Mouse (Mus musculus): ENCODE results near the gene Slc36a2. TPM values are rescaled to one million over a fixed set of nuclear protein-coding genes. Genes with fewer than 3 reads are reported as not detected.
A peak's percentile ranks its signal among the peaks of the same experiment; 100 is the strongest.

Slc36a2 gene
- total and polyA plus RNA-seq, 3 experiments = not detected

DNA sequence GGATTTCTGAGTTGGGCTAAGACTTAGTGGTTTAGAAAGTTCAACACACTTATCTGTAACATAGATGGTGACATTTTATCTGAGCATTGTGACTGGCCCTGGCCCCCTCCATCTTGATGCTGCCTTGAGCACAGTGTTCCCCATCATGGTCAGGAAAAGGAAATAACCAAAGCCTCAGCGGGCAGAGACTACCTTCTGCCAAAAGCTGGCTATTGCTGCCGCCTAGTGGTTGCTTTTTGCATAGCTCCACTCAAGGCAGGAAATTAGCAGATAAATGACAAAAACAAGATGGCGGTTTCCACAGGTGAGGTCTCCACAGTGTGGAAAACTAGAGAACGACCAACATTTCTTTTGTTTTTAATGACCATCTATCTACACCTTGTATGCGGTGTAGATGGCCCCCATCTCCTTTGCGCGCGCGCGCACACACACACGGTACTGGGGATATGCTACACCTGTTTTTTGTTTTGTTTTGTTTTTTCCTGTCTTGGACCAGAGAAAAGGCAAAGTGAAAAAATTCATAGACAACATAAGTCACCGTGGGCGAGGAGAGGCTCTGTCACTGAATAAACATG is 26.0 kb downstream of the Slc36a2 start (continued):
- no peak; the same call in 1 of the 2 replicates for TF ChIP-seq ELF1 (IDR thresholded peaks at IDR 0.05; ENCODE audit: low read depth, low read length)
- no peak for TF ChIP-seq TAL1 (IDR thresholded peaks at IDR 0.05; ENCODE audit: low read length)
- no peak for TF ChIP-seq NELFE (IDR thresholded peaks at IDR 0.05; ENCODE audit: low read depth, low read length)

DNA sequence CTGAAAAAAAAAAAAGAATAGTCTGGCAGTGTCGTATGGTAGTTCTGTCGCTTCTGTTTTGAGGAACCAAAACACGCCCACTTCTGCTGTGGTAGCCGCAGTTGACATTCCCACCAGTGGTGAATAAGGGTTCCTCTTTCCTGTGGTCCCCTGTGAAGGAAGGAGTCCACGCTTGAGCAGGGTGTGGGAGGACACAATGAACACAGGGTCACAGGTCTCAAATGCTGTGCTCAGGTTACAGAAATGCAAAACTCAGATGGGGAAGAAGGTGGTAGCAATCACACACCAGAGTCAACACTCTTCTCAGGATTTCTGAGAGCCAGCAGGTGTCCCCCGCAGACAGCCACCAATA is 29.8 kb downstream of the Slc36a2 start:
- H3K79me2 ChIP-seq (ENCODE audit: control insufficient read depth, insufficient read depth, low read length, poor library complexity) = no peaks in the 10 kb centered on the region
- peak overlapping the region; percentile 26 for H3K9ac ChIP-seq (ENCODE audit: control insufficient read depth, low read depth, low read length, poor library complexity, severe bottlenecking)
- peak overlapping the region; percentile 83 for H3K27ac ChIP-seq (ENCODE audit: control insufficient read depth, low read depth, low read length)
- no peaks in the 10 kb centered on the region for H3K27me3 ChIP-seq (ENCODE audit: control insufficient read depth in 1 of 2, insufficient read depth in 2 of 2, low read length in 2 of 2)
- DNase-seq (ENCODE audit: low read depth, low spot score) = peak; percentile 94
- peaks cover 0 to 9% of the 10 kb centered on the region in 2 experiments; a peak in 2 of 4 replicates for H3K36me3 ChIP-seq (ENCODE audit: control insufficient read depth in 1 of 2, insufficient read depth in 2 of 2, low read length in 2 of 2)
- peaks cover 9 to 29% of the 10 kb centered on the region in 2 experiments for H3K4me1 ChIP-seq (ENCODE audit: control insufficient read depth in 1 of 2, insufficient read depth in 2 of 2, low read length in 2 of 2)
- H3K4me3 ChIP-seq (ENCODE audit: control insufficient read depth in 1 of 2, insufficient read depth in 1 of 2, low read depth in 2 of 2, low read length in 2 of 2) = peak overlapping the region; percentile 6 to 45; a peak in 3 of 4 replicates
- H3K9me3 ChIP-seq (replicated peaks; ENCODE audit: insufficient read depth, low read length) = no peaks in the 10 kb centered on the region
- TF ChIP-seq TCF12 (IDR thresholded peaks at IDR 0.05; ENCODE audit: low read depth, low read length) (peak; percentile 50; the same call in 1 of the 2 replicates), GABPA (IDR thresholded peaks at IDR 0.05; ENCODE audit: low read depth, low read length) (no peak), ZKSCAN1 (IDR thresholded peaks at IDR 0.05; ENCODE audit: low read depth, low read length) (no peak), CTCF (IDR thresholded peaks at IDR 0.05 in 2 of 3, conservative IDR thresholded peaks at IDR 0.05 in 1 of 3; ENCODE audit: control insufficient read depth in 1 of 3, insufficient read depth in 1 of 3, low read depth in 2 of 3, low read length in 3 of 3, poor library complexity in 1 of 3, severe bottlenecking in 1 of 3) (no peak), MYB (IDR thresholded peaks at IDR 0.05; ENCODE audit: low read depth, low read length) (no peak), NRF1 (IDR thresholded peaks at IDR 0.05; ENCODE audit: insufficient read depth, low read depth, low read length, poor library complexity, severe bottlenecking) (no peak), MEF2A (IDR thresholded peaks at IDR 0.05; ENCODE audit: extremely low read depth, insufficient replicate concordance, low read depth, low read length, poor library complexity, severe bottlenecking) (no peak), GATA1 (IDR thresholded peaks at IDR 0.05; ENCODE audit: low read depth, low read length) (no peak), TBP (IDR thresholded peaks at IDR 0.05; ENCODE audit: low read depth, low read length) (no peak; the same call in 1 of the 2 replicates), HCFC1 (IDR thresholded peaks at IDR 0.05; ENCODE audit: low read depth, low read length) (no peak), CHD2 (IDR thresholded peaks at IDR 0.05; ENCODE audit: low read length) (no peak), BHLHE40 (IDR thresholded peaks at IDR 0.05; ENCODE audit: borderline replicate concordance, low read depth, low read length) (no peak), RAD21 (IDR thresholded peaks at IDR 0.05; ENCODE audit: low read depth, low read length) (no peak), RCOR1 (IDR thresholded peaks at IDR 0.05; ENCODE audit: low read depth, low read length) (no peak), MAZ (IDR thresholded peaks at IDR 0.05; ENCODE audit: low read depth, low read length) (no peak), NELFE (IDR thresholded peaks at IDR 0.05; ENCODE audit: low read depth, low read length) (peak; percentile 40; the same call in 1 of the 2 replicates), ELF1 (IDR thresholded peaks at IDR 0.05; ENCODE audit: low read depth, low read length) (no peak), SMC3 (IDR thresholded peaks at IDR 0.05; ENCODE audit: low read depth, low read length) (no peak; the same call in 1 of the 2 replicates), MAFK (IDR thresholded peaks at IDR 0.05; ENCODE audit: borderline replicate concordance, low read depth, low read length) (0 out of 2 replicates have a peak, but pooled peaks have one; percentile 24), POLR2AphosphoS5 (IDR thresholded peaks at IDR 0.05; ENCODE audit: borderline replicate concordance, low read depth, low read length) (no peak), UBTF (IDR thresholded peaks at IDR 0.05; ENCODE audit: borderline replicate concordance, insufficient read depth, low read depth, low read length) (no peak), POLR2A (IDR thresholded peaks at IDR 0.05; ENCODE audit: control insufficient read depth in 1 of 2, insufficient read depth in 1 of 2, low read depth in 1 of 2, low read length in 2 of 2, poor library complexity in 1 of 2) (peak; percentile 26 to 65; a peak in 2 of 4 replicates), USF2 (IDR thresholded peaks at IDR 0.05; ENCODE audit: borderline replicate concordance in 1 of 2, insufficient read depth in 1 of 2, low read depth in 1 of 2, low read length in 2 of 2) (no peak), POLR2AphosphoS2 (IDR thresholded peaks at IDR 0.05; ENCODE audit: low read length) (no peak), CHD1 (IDR thresholded peaks at IDR 0.05; ENCODE audit: low read depth, low read length) (no peak), JUND (IDR thresholded peaks at IDR 0.05; ENCODE audit: low read depth, low read length) (peak; percentile 72), ETS1 (IDR thresholded peaks at IDR 0.05; ENCODE audit: low read depth, low read length) (peak; percentile 17; the same call in 1 of the 2 replicates), ZC3H11A (IDR thresholded peaks at IDR 0.05; ENCODE audit: low read depth, low read length) (no peak), MXI1 (IDR thresholded peaks at IDR 0.05; ENCODE audit: low read depth, low read length) (no peak; the same call in none of the 2 replicates), KAT2A (conservative IDR thresholded peaks at IDR 0.05; ENCODE audit: low read depth, low read length) (no peak), E2F4 (IDR thresholded peaks at IDR 0.05; ENCODE audit: borderline replicate concordance, low read depth, low read length) (no peak), ZMIZ1 (IDR thresholded peaks at IDR 0.05; ENCODE audit: low read depth, low read length) (peak; percentile 69; the same call in 1 of the 2 replicates), ZNF384 (IDR thresholded peaks at IDR 0.05; ENCODE audit: low read depth, low read length) (peak; percentile 90)

Data from MEL (cell line).